Mouse (Mus musculus): ENCODE results near the gene Nipsnap1.

- TF ChIP-seq MAX (IDR thresholded peaks at IDR 0.05), result no peak
- no peak for TF ChIP-seq CTCF (IDR thresholded peaks at IDR 0.05; ENCODE audit: control insufficient read depth, insufficient read depth, insufficient read length)
- TF ChIP-seq FOSL1 (IDR thresholded peaks at IDR 0.05; ENCODE audit: insufficient read depth, low read length, poor library complexity, severe bottlenecking), result no peak
- TF ChIP-seq CEBPB (IDR thresholded peaks at IDR 0.05; ENCODE audit: low read depth), result no peak
- TF ChIP-seq MYOD1 (IDR thresholded peaks at IDR 0.05; ENCODE audit: control insufficient read depth, insufficient read length, low read depth), result no peak
- no peak for TF ChIP-seq USF1 (IDR thresholded peaks at IDR 0.05; ENCODE audit: low read depth)
- TF ChIP-seq MYOG (IDR thresholded peaks at IDR 0.05; ENCODE audit: control insufficient read depth, extremely low read depth, insufficient read length), result no peak
Measured at GRCm38 (mm10) chr11:4837342-4837741, 36.4 kb upstream of the Nipsnap1 start.

All from C2C12 (cell line).